Mouse (Mus musculus): Measurements from ENCODE around the gene Taar7b. TPM values are rescaled to one million over a fixed set of nuclear protein-coding genes. Genes with fewer than 3 reads are reported as not detected.

Gene Taar7b
- total RNA-seq (2021), result not detected in 2 replicates
- long read RNA-seq, result 0 reads

- no peak for DNase-seq
Measured at GRCm38 (mm10) chr10:23999639-24000038, at the start of gene Taar7b. Gene Taar7b (plus strand): TSS chr10:23999939.

GRCm38 (mm10) chr10:23951714-23952113 lies 48.0 kb upstream of the Taar7b start:
- DNase-seq, result no peak

GRCm38 (mm10) chr10:23959071-23959470 lies 40.7 kb upstream of the Taar7b start:
- no peak for DNase-seq

- no peak for DNase-seq
Measured at GRCm38 (mm10) chr10:23960444-23960915, 39.3 kb upstream of the Taar7b start, which contains the start of gene Taar4. Gene Taar4 (plus strand): TSS chr10:23960494.

GRCm38 (mm10) chr10:23963444-23963843 lies 36.3 kb upstream of the Taar7b start:
- DNase-seq, result no peak

- DNase-seq, result no peak
Measured at GRCm38 (mm10) chr10:23964921-23965610, 34.7 kb upstream of the Taar7b start.

GRCm38 (mm10) chr10:23970656-23971165 lies 29.0 kb upstream of the Taar7b start, which contains the start of gene Taar5:
Gene Taar5 (plus strand): TSS chr10:23970706.
- no peak for DNase-seq

GRCm38 (mm10) chr10:23971256-23971655 lies 28.5 kb upstream of the Taar7b start:
- DNase-seq, result no peak

- no peak for DNase-seq
Measured at GRCm38 (mm10) chr10:23977958-23978357, 21.8 kb upstream of the Taar7b start.

- DNase-seq, result peak; percentile 78
Measured at GRCm38 (mm10) chr10:23978901-23979705, 20.6 kb upstream of the Taar7b start.

GRCm38 (mm10) chr10:23985546-23985945 lies 14.2 kb upstream of the Taar7b start, which contains the start of gene Taar6:
Gene Taar6 (minus strand): TSS chr10:23985646.
- no peak for DNase-seq

- DNase-seq, result no peak
Measured at GRCm38 (mm10) chr10:23986419-23986818, 13.3 kb upstream of the Taar7b start.

GRCm38 (mm10) chr10:23993381-23993780 lies 6.4 kb upstream of the Taar7b start, which contains the start of gene Taar7a:
Gene Taar7a (minus strand): TSS chr10:23993481.
- no peak for DNase-seq

- DNase-seq, result no peak
Measured at GRCm38 (mm10) chr10:24006442-24006841, 6.7 kb downstream of the Taar7b start.

GRCm38 (mm10) chr10:24007034-24007433 lies 7.3 kb downstream of the Taar7b start:
- DNase-seq, result no peak

GRCm38 (mm10) chr10:24008143-24008542 lies 8.4 kb downstream of the Taar7b start:
- no peak for DNase-seq

GRCm38 (mm10) chr10:24026922-24027321 lies 27.2 kb downstream of the Taar7b start, which contains the start of gene Taar7d:
Gene Taar7d (plus strand): TSS chr10:24027222.
- no peak for DNase-seq

- no peak for DNase-seq
Measured at GRCm38 (mm10) chr10:24031347-24031746, 31.6 kb downstream of the Taar7b start.

GRCm38 (mm10) chr10:24037314-24037713 lies 37.6 kb downstream of the Taar7b start, which contains the start of gene Taar7e:
Gene Taar7e (plus strand): TSS chr10:24037614.
- no peak for DNase-seq

- DNase-seq, result no peak
Measured at GRCm38 (mm10) chr10:24040120-24040869, 40.6 kb downstream of the Taar7b start.

- DNase-seq, result no peak
Measured at GRCm38 (mm10) chr10:24049210-24049609, 49.5 kb downstream of the Taar7b start, which contains the start of gene Taar7f. Gene Taar7f (plus strand): TSS chr10:24049510.

All from adrenal gland, postnatal 25 days (tissue).